Mouse (Mus musculus) cortical plate, adult 2 months (tissue): Measurements from ENCODE around the gene Ccn2. TPM values are rescaled to one million over a fixed set of nuclear protein-coding genes. Genes with fewer than 3 reads are reported as not detected.

Experiments used
- H3K27ac ChIP-seq: fragments of 200-500 bp; 2 replicates; pipeline ENCODE4 v1.5.1; 2012; ENCODE audit warnings: low read length, control low read depth, inconsistent platforms; ENCODE audit not compliant: insufficient read depth
- H3K4me1 ChIP-seq: fragments of 200-500 bp; 2 replicates; pipeline ENCODE4 v1.6.1; 2011; ENCODE audit warnings: low read length; ENCODE audit not compliant: control insufficient read depth, insufficient read depth
- H3K4me3 ChIP-seq: fragments of 200-500 bp; 2 replicates; pipeline ENCODE4 v1.5.1; 2011; ENCODE audit warnings: mild to moderate bottlenecking, low read length, control low read depth; ENCODE audit not compliant: insufficient read depth
- CTCF ChIP-seq: fragments of 200-500 bp; IDR thresholded peaks from 2 replicates; pipeline ENCODE4 v1.5.1; 2011; ENCODE audit warnings: mild to moderate bottlenecking, control low read depth, low read length; ENCODE audit not compliant: insufficient read depth; ENCODE audit errors: extremely low read depth
- POLR2A ChIP-seq: fragments of 200-500 bp; IDR thresholded peaks from 2 replicates; pipeline ENCODE4 v1.6.1; 2011; ENCODE audit warnings: mild to moderate bottlenecking, low read length, control low read depth; ENCODE audit not compliant: insufficient read depth; ENCODE audit errors: extremely low read depth
- polyA plus RNA-seq: library from polyadenylated mRNA; depleted of rRNA; stranded (reverse); fragments of >200 nt; gene quantifications from 2 replicates; pipeline ENCODE4 v1.2.3, GENCODE M21; 2012

Gene Ccn2
- polyA plus RNA-seq, 1 experiment, result 40.1 TPM

- Histone ChIP-seq H3K4me1 (no peaks in the 10 kb centered on the region), H3K4me3 (no peak overlapping the region), H3K27ac (no peak overlapping the region)
- TF ChIP-seq CTCF (peak; percentile 92), POLR2A (no peak)
These were observed 29.9 kb downstream of the Ccn2 start for GRCm38 (mm10) chr10:24625060-24625701.

DNA sequence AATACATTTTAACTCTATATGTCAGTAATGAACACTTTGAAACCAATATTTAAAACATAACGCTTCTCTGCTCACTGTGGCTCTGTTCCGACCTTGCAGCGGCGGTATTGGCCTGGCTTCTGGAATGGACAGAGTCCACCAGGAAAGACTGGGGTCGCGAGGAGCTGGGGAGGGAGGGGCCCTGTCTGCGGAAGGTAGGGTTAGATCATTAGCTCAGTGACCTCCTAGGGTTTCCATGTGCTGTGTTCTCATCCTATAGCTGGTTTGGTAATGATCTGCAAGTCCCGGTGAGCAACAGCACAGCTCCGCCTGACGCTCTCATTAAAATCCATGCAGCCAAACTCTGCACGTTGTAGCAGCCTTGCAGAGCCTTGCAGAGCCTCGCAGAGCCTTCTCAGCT lies 32.0 kb downstream of the Ccn2 start:
- no peak overlapping the region for H3K4me3 ChIP-seq
- TF ChIP-seq POLR2A (no peak), CTCF (no peak)
- H3K27ac ChIP-seq, result no peak overlapping the region
- no peaks in the 10 kb centered on the region; the same call in 1 of the 2 replicates for H3K4me1 ChIP-seq

DNA sequence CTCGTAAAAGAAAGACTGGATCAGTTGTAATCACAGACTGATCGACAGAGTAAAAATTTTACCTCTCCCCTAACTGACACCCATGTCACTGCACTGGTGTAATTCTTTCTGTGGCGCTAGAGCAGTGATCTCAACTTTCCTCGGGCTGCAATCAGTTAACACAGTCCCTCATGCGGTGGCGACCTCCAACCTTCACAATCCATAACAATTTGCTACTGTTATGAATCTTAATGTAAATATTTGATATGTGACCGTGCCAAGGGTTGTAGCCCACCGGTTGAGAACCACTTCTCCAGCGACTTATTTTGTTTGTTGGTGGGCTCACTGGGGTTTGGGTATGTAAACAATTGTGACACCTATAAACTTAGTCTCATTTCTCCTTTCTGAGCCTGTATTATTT lies 33.2 kb downstream of the Ccn2 start:
- Histone ChIP-seq H3K4me1 (no peaks in the 10 kb centered on the region; the same call in 1 of the 2 replicates), H3K27ac (no peak overlapping the region), H3K4me3 (no peak overlapping the region)
- TF ChIP-seq CTCF (no peak), POLR2A (no peak)

DNA sequence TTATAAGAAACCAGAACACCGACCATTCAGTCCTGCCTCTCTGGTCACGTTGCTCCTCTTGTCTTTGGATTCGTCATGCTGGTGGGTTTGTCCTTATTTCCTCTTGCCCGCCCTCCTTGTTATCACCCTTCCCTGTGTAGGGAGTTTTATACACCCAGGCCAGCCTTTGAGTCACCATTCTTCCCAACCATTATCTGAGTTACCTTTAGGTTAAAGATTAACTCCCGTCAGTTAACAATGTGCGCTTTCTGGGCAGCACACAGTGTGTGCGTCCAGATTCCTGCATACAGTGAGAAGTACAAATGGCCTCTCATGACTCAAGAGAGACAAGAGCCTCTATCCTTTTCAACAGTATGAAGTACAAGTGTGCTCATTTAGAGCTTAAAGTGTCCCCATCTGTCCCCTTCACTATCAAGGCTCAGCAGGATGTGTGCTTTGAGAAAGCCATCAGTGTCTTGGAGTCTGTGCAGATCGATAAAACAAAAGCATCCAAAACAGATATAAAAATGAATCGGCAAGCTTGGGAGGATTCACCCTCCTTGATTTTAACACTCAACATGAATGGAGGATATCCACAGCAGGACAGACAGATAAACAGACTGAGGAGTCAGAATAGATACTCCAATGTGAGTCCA lies 34.0 kb downstream of the Ccn2 start:
- Histone ChIP-seq H3K4me3 (no peak overlapping the region), H3K27ac (no peak overlapping the region), H3K4me1 (no peaks in the 10 kb centered on the region; the same call in 1 of the 2 replicates)
- TF ChIP-seq CTCF (no peak), POLR2A (no peak)

GRCm38 (mm10) chr10:24630469-24631081 lies 35.3 kb downstream of the Ccn2 start:
- Histone ChIP-seq H3K4me1 (no peaks in the 10 kb centered on the region; the same call in 1 of the 2 replicates), H3K4me3 (no peak overlapping the region), H3K27ac (no peak overlapping the region)
- TF ChIP-seq POLR2A (no peak), CTCF (peak; percentile 78)

- H3K4me3 ChIP-seq, result no peak overlapping the region
- TF ChIP-seq POLR2A, result no peak
- no peaks in the 10 kb centered on the region; the same call in 1 of the 2 replicates for H3K4me1 ChIP-seq
- no peak overlapping the region for H3K27ac ChIP-seq
These were observed 35.9 kb downstream of the Ccn2 start for GRCm38 (mm10) chr10:24631122-24631521.

DNA sequence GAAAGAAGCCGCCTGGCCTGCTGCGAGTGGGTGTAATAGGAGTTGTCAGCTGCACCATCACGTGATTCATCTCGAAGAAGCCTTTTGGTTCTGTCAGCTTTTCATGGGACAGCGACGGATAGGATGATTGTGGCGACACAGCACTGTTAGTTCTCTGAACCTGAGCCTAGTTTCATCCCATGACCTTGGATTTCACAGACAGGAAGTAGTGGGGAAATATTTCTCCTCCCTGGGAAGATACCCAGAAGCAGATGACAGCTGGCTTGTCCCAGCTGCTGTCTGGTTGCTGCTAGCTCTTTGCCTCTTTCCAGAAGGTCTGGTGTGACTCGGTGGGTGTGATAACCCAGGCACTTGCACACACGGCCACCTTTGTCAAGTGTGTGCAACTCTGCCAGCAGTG lies 39.0 kb downstream of the Ccn2 start:
- no peaks in the 10 kb centered on the region; the same call in 1 of the 2 replicates for H3K4me1 ChIP-seq
- H3K27ac ChIP-seq, result no peak overlapping the region
- no peak overlapping the region for H3K4me3 ChIP-seq
- TF ChIP-seq POLR2A, result no peak
- no peak for TF ChIP-seq CTCF

- Histone ChIP-seq H3K4me3 (no peak overlapping the region), H3K27ac (no peak overlapping the region), H3K4me1 (no peaks in the 10 kb centered on the region; the same call in 1 of the 2 replicates)
- TF ChIP-seq POLR2A, result no peak
- no peak for TF ChIP-seq CTCF
These were observed 40.1 kb downstream of the Ccn2 start for GRCm38 (mm10) chr10:24635331-24635815.

- H3K4me1 ChIP-seq, result no peaks in the 10 kb centered on the region
- no peak for TF ChIP-seq CTCF
- no peak for TF ChIP-seq POLR2A
- no peak overlapping the region for H3K4me3 ChIP-seq
- no peak overlapping the region for H3K27ac ChIP-seq
These were observed 40.6 kb downstream of the Ccn2 start for GRCm38 (mm10) chr10:24635884-24636283.
